Mouse (Mus musculus): Measurements from ENCODE around the gene Dach2.

DNA sequence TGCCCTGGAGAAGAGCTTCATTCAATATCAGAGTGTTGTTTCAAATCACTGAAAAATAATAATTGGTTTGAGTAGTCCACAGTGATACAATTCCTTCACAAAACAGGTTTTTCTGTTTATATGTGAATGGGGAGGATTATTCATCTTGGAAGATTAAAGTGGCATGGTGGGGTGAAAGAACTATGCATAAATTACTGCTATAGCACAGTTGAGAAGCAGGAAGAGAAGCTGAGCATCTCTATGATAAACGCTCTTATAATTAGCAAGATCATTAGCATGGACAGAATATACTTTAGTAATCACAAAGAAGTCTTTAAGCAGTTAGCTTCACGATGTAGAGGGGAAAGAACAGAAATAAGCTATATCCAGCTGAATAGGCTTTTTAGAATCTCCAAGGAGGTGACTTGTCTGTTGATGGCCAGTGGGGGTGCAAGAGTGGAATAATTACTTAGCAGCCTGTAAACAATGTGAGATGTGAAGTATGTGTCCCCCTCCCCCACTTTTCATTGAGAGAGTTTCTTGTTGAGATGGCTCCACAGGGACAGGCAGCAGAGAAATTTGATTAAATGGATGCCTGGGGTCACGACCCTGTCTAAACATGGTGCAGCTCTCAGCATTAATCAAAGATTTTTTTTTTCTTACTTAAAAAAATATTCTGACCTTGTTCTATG lies 124.3 kb downstream of the Dach2 start:
- TF ChIP-seq POLR2A (IDR thresholded peaks at IDR 0.05; ENCODE audit: extremely low read depth, insufficient read depth, low read length) (no peak), CTCF (IDR thresholded peaks at IDR 0.05; ENCODE audit: low read depth, low read length) (no peak)
